Mouse (Mus musculus) lung, postnatal 0 days (tissue): ENCODE data around the gene Myzap. TPM values are rescaled to one million over a fixed set of nuclear protein-coding genes. Genes with fewer than 3 reads are reported as not detected.

Experiments used
- ATAC-seq: fragments of 200-750 bp; cut with Nextera tagmentation; 2 replicates; pipeline ENCODE4 v1.8.0; 2017; ENCODE audit warnings: moderate library complexity
- DNase-seq: peaks from one replicate; pipeline ENCODE4 v3.0.0-alpha.2; 2016; ENCODE audit warnings: low spot score
- H3K27ac ChIP-seq: fragments of 300-500 bp; sonication (generic); 2 replicates; pipeline ENCODE4 v1.5.1; 2014; ENCODE audit warnings: antibody characterized with exemption, mild to moderate bottlenecking, low read length, mixed read lengths
- H3K27me3 ChIP-seq: fragments of 300-500 bp; sonication (generic); replicated peaks from 2 replicates; pipeline ENCODE4 v1.6.1; 2014; ENCODE audit warnings: low read length, mixed read lengths; ENCODE audit not compliant: insufficient read depth
- H3K36me3 ChIP-seq: fragments of 300-500 bp; sonication (generic); 2 replicates; pipeline ENCODE4 v1.6.1; 2014; ENCODE audit warnings: low read length, mixed read lengths; ENCODE audit not compliant: insufficient read depth
- H3K4me1 ChIP-seq: fragments of 300-500 bp; sonication (generic); 2 replicates; pipeline ENCODE4 v1.6.1; 2014; ENCODE audit warnings: antibody characterized with exemption, low read depth, low read length, mixed read lengths; ENCODE audit not compliant: insufficient read depth
- H3K4me2 ChIP-seq: fragments of 300-500 bp; sonication (generic); replicated peaks from 2 replicates; pipeline ENCODE4 v1.6.1; 2014; ENCODE audit warnings: low read depth, mild to moderate bottlenecking, low read length, moderate library complexity, mixed read lengths
- H3K4me3 ChIP-seq: fragments of 300-500 bp; sonication (generic); 2 replicates; pipeline ENCODE4 v1.5.1; 2014; ENCODE audit warnings: low read depth, low read length
- H3K9ac ChIP-seq: fragments of 300-500 bp; sonication (generic); replicated peaks from 2 replicates; pipeline ENCODE4 v1.6.1; 2014; ENCODE audit warnings: low read depth, mild to moderate bottlenecking
- H3K9me3 ChIP-seq: fragments of 300-500 bp; sonication (generic); 2 replicates; pipeline ENCODE4 v1.6.1; 2016; ENCODE audit warnings: low read length, mixed read lengths
- CTCF ChIP-seq: IDR thresholded peaks from 2 replicates; pipeline ENCODE4 v1.5.1; 2016; ENCODE audit warnings: antibody characterized with exemption, mild to moderate bottlenecking
- EP300 ChIP-seq: IDR thresholded peaks from 2 replicates; pipeline ENCODE4 v1.6.1; 2016; ENCODE audit warnings: antibody characterized with exemption, mild to moderate bottlenecking, control low read depth
- WGBS: fragments of 180-500 bp; shearing (Covaris S2); extraction: QIAGEN DNeasy Blood & Tissue Kit; methylation state at CpG from one replicate; pipeline ENCODE4 v1.1.7; 2014; 5-methylcytosine and 5-hydroxymethylcytosine counted together
- polyA plus RNA-seq: library from polyadenylated mRNA; unstranded; fragments of >200 nt; fragmentation: Nextera tagmentation; extraction: Ambion mirVana; gene quantifications from 2 replicates; pipeline ENCODE4 v1.2.1, GENCODE M21; 2015

The Myzap gene
- polyA plus RNA-seq, 1 experiment from 2014 or later: 126 TPM

DNA sequence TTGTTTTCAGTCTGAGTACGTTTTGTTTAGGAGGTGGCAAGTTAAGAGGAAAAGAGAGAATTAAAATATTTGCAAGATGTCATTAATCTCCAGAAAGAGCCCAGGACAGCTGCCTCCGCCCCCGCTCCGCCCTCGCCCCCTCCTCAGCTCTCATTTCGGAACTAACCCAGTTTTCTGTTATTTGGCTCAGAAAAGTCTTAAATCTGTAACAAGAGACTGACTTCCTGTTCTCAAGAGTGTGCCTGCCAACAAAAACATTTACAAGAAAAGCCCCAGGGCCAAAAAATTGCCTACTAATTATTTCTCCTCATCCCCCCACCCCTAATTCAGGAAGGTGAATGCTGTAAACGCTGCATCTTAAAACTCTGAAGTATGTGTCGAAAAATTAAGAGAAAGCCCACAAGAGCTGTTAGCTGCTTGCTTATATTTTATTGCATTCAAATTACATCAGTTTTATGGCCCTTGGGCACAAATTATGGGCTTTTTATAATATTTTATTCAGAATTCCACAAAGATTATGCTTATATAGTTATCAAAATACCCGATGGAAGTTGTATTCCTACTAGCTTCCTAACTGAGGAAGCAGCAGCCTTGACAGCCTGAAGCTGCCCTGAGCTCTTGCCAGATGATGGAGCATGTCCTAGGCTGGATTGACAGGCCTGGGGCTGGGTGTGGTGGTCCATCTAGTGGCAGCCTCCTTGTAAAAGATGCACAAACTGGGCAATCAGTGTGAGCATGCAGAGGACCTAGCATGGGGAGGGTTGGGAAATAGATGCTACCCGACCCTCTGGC is 93.6 kb downstream of the Myzap start:
- Histone ChIP-seq H3K4me3 (no peak overlapping the region), H3K36me3 (no peaks in the 10 kb centered on the region), H3K4me1 (no peaks in the 10 kb centered on the region), H3K27ac (no peak overlapping the region), H3K9me3 (no peaks in the 10 kb centered on the region), H3K9ac (no peak overlapping the region), H3K4me2 (no peak overlapping the region), H3K27me3 (no peaks in the 10 kb centered on the region)
- TF ChIP-seq CTCF (peak; percentile 16; the same call in 1 of the 2 replicates), EP300 (no peak)
- DNase-seq (peak; percentile 21), ATAC-seq (no peak)
- 33% methylated on average over 10 of the region's 10 CpGs for WGBS

DNA sequence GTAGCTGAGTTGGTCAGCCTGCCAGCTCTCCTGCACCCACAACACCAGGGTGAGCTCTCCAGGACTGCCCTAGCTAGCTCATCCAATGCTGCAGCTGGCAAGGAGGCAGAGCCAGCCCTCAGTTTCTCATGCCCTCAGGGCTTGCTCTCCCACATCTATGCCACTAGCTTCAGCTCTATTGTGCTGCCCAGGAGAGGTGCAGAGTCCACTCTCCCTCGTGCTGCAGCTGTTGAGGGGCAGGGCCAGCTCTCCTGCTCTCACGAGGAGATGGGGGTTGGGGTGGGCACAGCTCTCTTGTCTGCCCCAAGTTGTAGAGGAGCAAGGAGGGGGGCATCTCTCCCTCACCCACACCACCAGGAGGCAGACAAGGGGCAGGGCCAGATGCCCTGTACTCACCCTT is 95.5 kb downstream of the Myzap start:
- WGBS: 38% methylated on average over 2 of the region's 2 CpGs
- H3K36me3 ChIP-seq: no peaks in the 10 kb centered on the region
- TF ChIP-seq CTCF: no peak
- no peak for TF ChIP-seq EP300
- DNase-seq: no peak
- H3K9ac ChIP-seq: no peak overlapping the region
- ATAC-seq: no peak
- H3K27me3 ChIP-seq: no peaks in the 10 kb centered on the region
- no peak overlapping the region for H3K4me3 ChIP-seq
- no peak overlapping the region for H3K4me2 ChIP-seq
- H3K27ac ChIP-seq: no peak overlapping the region
- no peaks in the 10 kb centered on the region for H3K9me3 ChIP-seq
- H3K4me1 ChIP-seq: no peaks in the 10 kb centered on the region

DNA sequence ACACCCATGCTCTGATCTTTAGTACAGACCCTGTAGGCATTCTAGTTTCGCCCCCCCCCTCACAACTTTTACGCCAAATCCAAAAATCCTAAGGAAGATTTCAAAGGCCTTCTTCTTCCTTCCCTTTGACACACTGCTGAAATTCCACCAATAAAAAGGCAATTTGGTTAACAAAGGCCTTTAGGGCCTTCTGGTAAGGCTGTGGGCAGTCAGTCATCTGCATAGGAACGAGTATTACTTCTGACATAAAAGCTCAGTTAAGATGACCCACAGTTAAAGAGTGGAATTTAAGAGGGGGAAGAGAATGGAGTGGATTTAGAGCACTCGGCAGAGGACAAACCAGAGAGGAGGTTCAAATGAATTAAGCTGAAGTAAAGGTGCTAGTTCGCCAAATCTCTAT is 98.4 kb downstream of the Myzap start:
- ATAC-seq: no peak
- Histone ChIP-seq H3K4me1 (no peaks in the 10 kb centered on the region), H3K27ac (no peak overlapping the region)

DNA sequence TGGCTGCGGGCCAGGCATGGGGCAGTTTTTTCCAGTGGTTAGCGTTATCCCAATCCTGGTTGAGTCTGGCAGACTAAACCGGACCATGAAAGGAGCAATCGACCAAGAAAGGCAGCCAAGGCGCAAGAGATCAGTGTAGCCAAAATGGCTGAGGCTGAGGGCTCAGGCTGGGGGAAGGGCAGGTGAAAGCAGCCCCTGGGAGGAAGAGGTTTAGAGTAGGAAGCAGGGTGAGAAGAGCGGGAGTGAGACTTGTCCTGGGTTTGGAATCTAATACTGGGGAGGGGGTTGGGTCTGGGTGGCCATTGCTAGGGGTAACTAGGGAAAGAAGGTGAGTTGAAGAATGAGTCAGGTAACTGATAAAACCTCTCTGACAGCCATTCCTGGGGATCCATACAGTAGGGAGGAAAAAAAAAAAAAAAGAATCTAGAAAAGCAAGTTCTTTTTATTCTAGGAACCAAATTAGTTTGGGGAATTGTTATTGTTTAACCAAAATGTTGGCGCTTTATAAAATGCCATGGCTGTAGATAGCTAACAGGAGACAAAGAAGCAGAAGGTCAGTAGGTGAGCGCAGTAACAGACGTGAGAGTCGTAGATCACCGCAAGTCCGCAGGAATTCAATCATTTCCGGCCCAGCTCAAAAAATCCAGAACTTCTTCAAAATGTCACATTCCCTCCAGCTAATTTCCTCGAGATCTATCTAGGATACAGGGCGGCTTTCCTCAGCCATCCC is 99.7 kb downstream of the Myzap start:
- H3K27ac ChIP-seq: no peak overlapping the region
- no peak overlapping the region for H3K9ac ChIP-seq

More for the DNA sequence above, 98.4 kb downstream of the Myzap start:
- DNase-seq: no peak
- Histone ChIP-seq H3K36me3 (no peaks in the 10 kb centered on the region), H3K9ac (no peak overlapping the region), H3K27me3 (no peaks in the 10 kb centered on the region), H3K4me3 (no peak overlapping the region), H3K4me2 (no peak overlapping the region), H3K9me3 (no peaks in the 10 kb centered on the region)
- no peak for TF ChIP-seq CTCF
- 83% methylated on average over 5 of the region's 5 CpGs for WGBS

DNA sequence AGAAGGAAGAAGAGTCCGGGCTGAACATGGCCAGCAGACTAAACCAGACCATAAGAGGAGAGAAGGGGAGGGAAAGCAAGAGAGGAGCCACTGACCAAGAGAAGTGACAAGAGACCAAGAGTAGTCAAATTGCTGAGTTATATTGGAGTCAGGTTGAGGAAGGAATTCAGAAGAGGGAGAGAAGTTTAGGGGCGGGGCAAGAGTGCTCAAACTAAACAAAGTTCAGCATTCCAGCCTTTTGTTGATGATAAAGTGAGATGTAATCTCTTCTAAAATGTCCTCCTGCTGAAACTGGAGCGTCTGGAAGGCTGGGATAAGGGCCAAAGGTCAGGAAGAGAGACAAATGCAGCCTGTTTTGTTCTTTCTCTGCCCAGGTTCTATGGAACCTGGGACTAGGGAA is 102.1 kb downstream of the Myzap start:
- Histone ChIP-seq H3K27ac (no peak overlapping the region), H3K4me3 (no peak overlapping the region), H3K27me3 (no peaks in the 10 kb centered on the region), H3K4me2 (no peak overlapping the region), H3K9ac (no peak overlapping the region), H3K9me3 (no peaks in the 10 kb centered on the region), H3K4me1 (no peaks in the 10 kb centered on the region), H3K36me3 (no peaks in the 10 kb centered on the region)
- 24% methylated on average over 3 of the region's 3 CpGs for WGBS
- DNase-seq (no peak), ATAC-seq (no peak)
- TF ChIP-seq EP300 (no peak), CTCF (no peak)

More for the DNA sequence above, 99.7 kb downstream of the Myzap start:
- Histone ChIP-seq H3K36me3 (no peaks in the 10 kb centered on the region), H3K27me3 (no peaks in the 10 kb centered on the region), H3K4me3 (no peak overlapping the region), H3K4me1 (no peaks in the 10 kb centered on the region), H3K9me3 (no peaks in the 10 kb centered on the region), H3K4me2 (no peak overlapping the region)
- WGBS: 60% methylated on average over 15 of the region's 15 CpGs
- DNase-seq: no peak
- no peak for ATAC-seq
- TF ChIP-seq CTCF: no peak
- TF ChIP-seq EP300: no peak

DNA sequence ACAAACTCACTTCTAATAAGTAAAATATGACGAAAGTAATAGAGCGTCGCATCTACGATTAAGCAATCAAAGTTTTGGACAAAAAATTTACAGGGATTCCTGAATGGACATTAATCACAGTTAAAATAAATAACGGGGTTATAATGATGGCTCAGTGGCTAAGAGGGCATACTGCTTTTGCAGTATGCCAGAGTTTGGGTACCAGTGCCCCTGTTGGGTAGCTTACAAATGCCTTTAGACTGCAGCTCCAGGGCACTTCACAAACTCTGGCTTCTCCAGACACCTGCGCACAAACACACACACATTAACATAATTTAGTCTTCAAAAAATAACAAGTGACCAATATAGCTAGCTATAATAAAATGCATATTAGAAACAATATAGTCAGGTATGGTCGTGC is 106.0 kb downstream of the Myzap start:
- no peak for TF ChIP-seq CTCF
- no peak for TF ChIP-seq EP300
- Histone ChIP-seq H3K4me1 (peaks cover 7% of the 10 kb centered on the region; the same call in 1 of the 2 replicates), H3K27ac (peak overlapping the region; percentile 96; the same call in 1 of the 2 replicates), H3K9ac (no peak overlapping the region; the same call in 1 of the 2 replicates), H3K27me3 (no peaks in the 10 kb centered on the region), H3K36me3 (peaks cover 8% of the 10 kb centered on the region), H3K4me3 (peak overlapping the region; percentile 95), H3K4me2 (peak overlapping the region; percentile 60), H3K9me3 (no peaks in the 10 kb centered on the region)
- WGBS: 36% methylated on average over 7 of the region's 7 CpGs
- no peak for DNase-seq
- ATAC-seq: no peak
